Mouse (Mus musculus) myocyte (in vitro differentiated cells): Measurements from ENCODE around the gene Zbtb11.
"Not testable (repeated sequence)": the region's sequence is repeated elsewhere in the genome, so short reads cannot be mapped to it uniquely, and the experiment has no call there.

Experiments used
- E2F4 ChIP-seq: IDR thresholded peaks from one replicate; pipeline ENCODE4 v1.6.1; 2011; ENCODE audit warnings: mild to moderate bottlenecking, control low read depth, moderate library complexity; ENCODE audit not compliant: insufficient read depth
- MAX ChIP-seq: IDR thresholded peaks from one replicate; pipeline ENCODE4 v1.6.1; 2011; ENCODE audit warnings: low read depth, mild to moderate bottlenecking, control low read depth
- MYOD1 ChIP-seq, 3 experiments: IDR thresholded peaks; one replicate each; pipeline ENCODE4 v1.6.1; 2011; ENCODE audit warnings: control low read depth in 2 of 3, low read depth in 2 of 3, mild to moderate bottlenecking in 2 of 3, moderate library complexity in 1 of 3; ENCODE audit not compliant: insufficient read length in 2 of 3, control insufficient read depth in 1 of 3
- POLR2A ChIP-seq: IDR thresholded peaks from one replicate; pipeline ENCODE4 v1.6.1; 2011; ENCODE audit warnings: low read depth, mild to moderate bottlenecking, control low read depth, moderate library complexity; ENCODE audit not compliant: insufficient read length
- POLR2AphosphoS2 ChIP-seq: IDR thresholded peaks from one replicate; pipeline ENCODE4 v1.6.1; 2011; ENCODE audit warnings: low read depth, control low read depth; ENCODE audit not compliant: insufficient read length
- REST ChIP-seq: IDR thresholded peaks from one replicate; pipeline ENCODE4 v1.6.1; 2011; ENCODE audit warnings: mild to moderate bottlenecking, control low read depth, moderate library complexity; ENCODE audit not compliant: insufficient read depth, insufficient read length
- TCF12 ChIP-seq: IDR thresholded peaks from one replicate; pipeline ENCODE4 v1.6.1; 2011; ENCODE audit warnings: mild to moderate bottlenecking, control low read depth; ENCODE audit not compliant: poor library complexity, insufficient read depth, severe bottlenecking
- USF1 ChIP-seq: IDR thresholded peaks from one replicate; pipeline ENCODE4 v1.6.1; 2011; ENCODE audit warnings: low read depth, mild to moderate bottlenecking, control low read depth, moderate library complexity

GRCm38 (mm10) chr16:55947876-55948410 is 25.7 kb upstream of the Zbtb11 start:
- not testable (repeated sequence) for TF ChIP-seq MAX; TCF12; USF1; MYOD1 (IDR thresholded peaks at IDR 0.05; ENCODE audit: control insufficient read depth in 1 of 3, insufficient read length in 2 of 3, low read depth in 2 of 3); E2F4; POLR2A; POLR2AphosphoS2; REST
